Mouse (Mus musculus) hindbrain, postnatal 0 days (tissue): Measurements from ENCODE around the gene 1700014D04Rik. TPM values are rescaled to one million over a fixed set of nuclear protein-coding genes. Genes with fewer than 3 reads are reported as not detected.
"Not testable (repeated sequence)": the region's sequence is repeated elsewhere in the genome, so short reads cannot be mapped to it uniquely, and the experiment has no call there.

Experiments
- ATAC-seq: fragments of 200-750 bp; cut with Nextera tagmentation; 2 replicates; pipeline ENCODE4 v1.8.0; 2017; ENCODE audit warnings: mild to moderate bottlenecking, moderate TSS enrichment, moderate library complexity
- DNase-seq: peaks from one replicate; pipeline ENCODE4 v3.0.0-alpha.2; 2015; ENCODE audit warnings: low spot score
- H3K27ac ChIP-seq: fragments of 300-500 bp; sonication (generic); 2 replicates; pipeline ENCODE4 v1.5.1; 2014; ENCODE audit warnings: mild to moderate bottlenecking
- H3K27me3 ChIP-seq: fragments of 300-500 bp; sonication (generic); 2 replicates; pipeline ENCODE4 v1.6.1; 2014; ENCODE audit warnings: low read length, mixed read lengths; ENCODE audit not compliant: insufficient read depth
- H3K36me3 ChIP-seq: fragments of 300-500 bp; sonication (generic); 2 replicates; pipeline ENCODE4 v1.6.1; 2014; ENCODE audit warnings: low read length, mixed read lengths; ENCODE audit not compliant: insufficient read depth
- H3K4me1 ChIP-seq: fragments of 300-500 bp; sonication (generic); 2 replicates; pipeline ENCODE4 v1.6.1; 2014; ENCODE audit warnings: antibody characterized with exemption, low read length, mixed read lengths; ENCODE audit not compliant: insufficient read depth
- H3K4me2 ChIP-seq: fragments of 300-500 bp; sonication (generic); 2 replicates; pipeline ENCODE4 v1.6.1; 2014; ENCODE audit warnings: low read depth, mild to moderate bottlenecking, low read length, moderate library complexity, mixed read lengths
- H3K4me3 ChIP-seq: fragments of 300-500 bp; sonication (generic); 2 replicates; pipeline ENCODE4 v1.5.1; 2014; ENCODE audit warnings: low read length
- H3K9ac ChIP-seq: fragments of 300-500 bp; sonication (generic); replicated peaks from 2 replicates; pipeline ENCODE4 v1.6.1; 2014; ENCODE audit warnings: mild to moderate bottlenecking, low read length, moderate library complexity, mixed read lengths
- H3K9me3 ChIP-seq: fragments of 300-500 bp; sonication (generic); 2 replicates; pipeline ENCODE4 v1.6.1; 2016; ENCODE audit warnings: low read length, mixed read lengths
- CTCF ChIP-seq: IDR thresholded peaks from 2 replicates; pipeline ENCODE4 v1.5.1; 2016; ENCODE audit warnings: antibody characterized with exemption, control low read depth, low read depth
- WGBS: fragments of 180-500 bp; shearing (Covaris S2); extraction: QIAGEN DNeasy Blood & Tissue Kit; methylation state at CpG from one replicate; pipeline ENCODE4 v1.1.7; 2014; 5-methylcytosine and 5-hydroxymethylcytosine counted together
- polyA plus RNA-seq: library from polyadenylated mRNA; unstranded; fragments of >200 nt; fragmentation: Nextera tagmentation; extraction: Ambion mirVana; gene quantifications from 2 replicates; pipeline ENCODE4 v1.2.1, GENCODE M21; 2015
- total RNA-seq: library from RNA; depleted of rRNA; stranded (reverse); fragments of >200 nt; gene quantifications from 2 replicates; pipeline ENCODE4 v1.2.3, GENCODE M21; 2014; rRNA removed

Gene 1700014D04Rik
- total and polyA plus RNA-seq, 2 experiments from 2014 or later: 0.16 to 0.18 TPM

- H3K36me3 ChIP-seq: no peaks in the 10 kb centered on the region
- H3K4me3 ChIP-seq: no peak overlapping the region
- H3K27ac ChIP-seq: no peak overlapping the region
- 55% methylated on average over 12 of the region's 12 CpGs for WGBS
- ATAC-seq (peak; percentile 56; the same call in 1 of the 2 replicates), DNase-seq (peak; percentile 22)
- TF ChIP-seq CTCF: peak; percentile 58
- H3K4me1 ChIP-seq: no peaks in the 10 kb centered on the region
- no peak overlapping the region for H3K9ac ChIP-seq
- no peaks in the 10 kb centered on the region for H3K27me3 ChIP-seq
- no peaks in the 10 kb centered on the region for H3K9me3 ChIP-seq
- H3K4me2 ChIP-seq: no peak overlapping the region
Measured at GRCm38 (mm10) chr13:59704562-59704961, 42.0 kb downstream of the 1700014D04Rik start.

GRCm38 (mm10) chr13:59703514-59703913 is 43.0 kb downstream of the 1700014D04Rik start:
- no peaks in the 10 kb centered on the region for H3K36me3 ChIP-seq
- TF ChIP-seq CTCF: no peak
- ATAC-seq: no peak
- no peaks in the 10 kb centered on the region for H3K9me3 ChIP-seq
- WGBS: 86% methylated on average over 12 of the region's 12 CpGs
- no peaks in the 10 kb centered on the region for H3K27me3 ChIP-seq
- no peaks in the 10 kb centered on the region for H3K4me1 ChIP-seq
- H3K27ac ChIP-seq: no peak overlapping the region
- no peak overlapping the region for H3K4me3 ChIP-seq
- H3K4me2 ChIP-seq: no peak overlapping the region
- no peak for DNase-seq
- H3K9ac ChIP-seq: no peak overlapping the region

GRCm38 (mm10) chr13:59700137-59700536 is 46.4 kb downstream of the 1700014D04Rik start:
- not testable (repeated sequence) for DNase-seq, H3K9ac ChIP-seq, H3K36me3 ChIP-seq, H3K4me3 ChIP-seq, H3K9me3 ChIP-seq, H3K27ac ChIP-seq, H3K27me3 ChIP-seq, H3K4me1 ChIP-seq, ATAC-seq, H3K4me2 ChIP-seq
- WGBS: 52% methylated on average over 1 of the region's 1 CpGs

GRCm38 (mm10) chr13:59699131-59699530 is 47.4 kb downstream of the 1700014D04Rik start:
- TF ChIP-seq CTCF: no peak
- DNase-seq (no peak), ATAC-seq (no peak)
- Histone ChIP-seq H3K27me3 (no peaks in the 10 kb centered on the region), H3K27ac (no peak overlapping the region), H3K4me2 (no peak overlapping the region), H3K4me1 (no peaks in the 10 kb centered on the region), H3K9ac (no peak overlapping the region), H3K9me3 (no peaks in the 10 kb centered on the region), H3K36me3 (no peaks in the 10 kb centered on the region), H3K4me3 (no peak overlapping the region)
- WGBS: 87% methylated on average over 8 of the region's 8 CpGs

GRCm38 (mm10) chr13:59695781-59696180 is 50.8 kb downstream of the 1700014D04Rik start:
- Histone ChIP-seq H3K27ac (no peak overlapping the region), H3K4me1 (no peaks in the 10 kb centered on the region), H3K9me3 (no peaks in the 10 kb centered on the region), H3K9ac (no peak overlapping the region), H3K27me3 (no peaks in the 10 kb centered on the region), H3K4me2 (no peak overlapping the region), H3K36me3 (no peaks in the 10 kb centered on the region), H3K4me3 (no peak overlapping the region)
- 92% methylated on average over 7 of the region's 7 CpGs for WGBS
- no peak for ATAC-seq
- DNase-seq: no peak
- TF ChIP-seq CTCF: no peak

- H3K4me3 ChIP-seq: no peak within 1 kb of the TSS
- no peak for DNase-seq
- no peaks in the 10 kb centered on the region for H3K36me3 ChIP-seq
- no peak within 1 kb of the TSS for H3K4me2 ChIP-seq
- no peak within 1 kb of the TSS for H3K9ac ChIP-seq
- 91% methylated on average over 3 of the region's 3 CpGs for WGBS
- H3K27me3 ChIP-seq: no peaks in the 10 kb centered on the region
- H3K9me3 ChIP-seq: no peaks in the 10 kb centered on the region
- no peak within 1 kb of the TSS for H3K27ac ChIP-seq
- ATAC-seq: no peak
- no peak for TF ChIP-seq CTCF
- no peaks in the 10 kb centered on the region for H3K4me1 ChIP-seq
Measured at GRCm38 (mm10) chr13:59694008-59694407, 52.5 kb downstream of the 1700014D04Rik start, which contains the start of gene 4921517D22Rik. Gene 4921517D22Rik (minus strand): TSS chr13:59694108.

GRCm38 (mm10) chr13:59691478-59691877 is 55.1 kb downstream of the 1700014D04Rik start:
- Histone ChIP-seq H3K27ac (no peak overlapping the region), H3K4me3 (no peak overlapping the region), H3K9ac (no peak overlapping the region), H3K27me3 (no peaks in the 10 kb centered on the region), H3K36me3 (no peaks in the 10 kb centered on the region), H3K4me1 (no peaks in the 10 kb centered on the region), H3K4me2 (no peak overlapping the region), H3K9me3 (no peaks in the 10 kb centered on the region)
- no peak for DNase-seq
- no peak for ATAC-seq
- TF ChIP-seq CTCF: no peak
- 15% methylated on average over 10 of the region's 10 CpGs for WGBS

Other genes with a start within 250 kb of the 1700014D04Rik start
- gene Agtpbp1, start 161.5 kb downstream of the 1700014D04Rik start, total RNA-seq: 107 and 128 TPM in 2 replicates
- gene Agtpbp1, start 161.5 kb downstream of the 1700014D04Rik start, polyA plus RNA-seq: 65.6 and 72.1 TPM in 2 replicates
- 98.5 and 99.9 TPM in 2 replicates for gene Naa35, start 161.5 kb downstream of the 1700014D04Rik start, total RNA-seq
- gene Naa35, start 161.5 kb downstream of the 1700014D04Rik start, polyA plus RNA-seq: 99.6 and 118 TPM in 2 replicates
- 16.8 and 17.9 TPM in 2 replicates for gene Golm1, start 70.9 kb downstream of the 1700014D04Rik start, total RNA-seq
- gene Golm1, start 70.9 kb downstream of the 1700014D04Rik start, polyA plus RNA-seq: 20.2 and 22.9 TPM in 2 replicates
- not detected in 2 replicates for gene 4921517D22Rik, start 52.6 kb downstream of the 1700014D04Rik start, total RNA-seq
- not detected in 2 replicates for gene 4921517D22Rik, start 52.6 kb downstream of the 1700014D04Rik start, polyA plus RNA-seq
- gene Spata31d1a, start 36.4 kb downstream of the 1700014D04Rik start, total RNA-seq: not detected in 2 replicates
- 0.09 and 0.16 TPM in 2 replicates for gene Spata31d1a, start 36.4 kb downstream of the 1700014D04Rik start, polyA plus RNA-seq
- 0.21 TPM in 1 of 2 replicates, not detected in the other for gene Spata31d1b, start 34.5 kb downstream of the 1700014D04Rik start, total RNA-seq
- gene Spata31d1b, start 34.5 kb downstream of the 1700014D04Rik start, polyA plus RNA-seq: not detected in 2 replicates
- gene Spata31d1d, start 15.0 kb downstream of the 1700014D04Rik start, total RNA-seq: not detected in 2 replicates
- not detected in 2 replicates for gene Spata31d1d, start 15.0 kb downstream of the 1700014D04Rik start, polyA plus RNA-seq
- 85.5 and 92.8 TPM in 2 replicates for gene Isca1, start 23.1 kb upstream of the 1700014D04Rik start, total RNA-seq
- gene Isca1, start 23.1 kb upstream of the 1700014D04Rik start, polyA plus RNA-seq: 167 TPM in 2 replicates
- not detected in 2 replicates for gene Gm49354, start 35.5 kb upstream of the 1700014D04Rik start, total RNA-seq
- gene Gm49354, start 35.5 kb upstream of the 1700014D04Rik start, polyA plus RNA-seq: not detected in 2 replicates
- gene Tut7, start 76.4 kb upstream of the 1700014D04Rik start, total RNA-seq: 27.9 and 29.5 TPM in 2 replicates
- 35.5 and 36.8 TPM in 2 replicates for gene Tut7, start 76.4 kb upstream of the 1700014D04Rik start, polyA plus RNA-seq